Mouse (Mus musculus) heart, adult 2 months (tissue): ENCODE measurements around the gene Phex. TPM values are rescaled to one million over a fixed set of nuclear protein-coding genes. Genes with fewer than 3 reads are reported as not detected.

Source experiments
- DNase-seq, 2 experiments: peaks; one replicate each; pipeline ENCODE4 v3.0.0; 2021
- H3K27ac ChIP-seq: fragments of 200-600 bp; 2 replicates; pipeline ENCODE4 v1.8.1; 2022
- H3K27me3 ChIP-seq: fragments of 200-500 bp; 2 replicates; pipeline ENCODE4 v1.6.1; 2012; ENCODE audit warnings: mild to moderate bottlenecking, low read length, inconsistent platforms, mixed read lengths; ENCODE audit not compliant: control insufficient read depth, insufficient read depth
- H3K36me3 ChIP-seq: fragments of 200-500 bp; 2 replicates; pipeline ENCODE4 v1.6.1; 2012; ENCODE audit warnings: low read length, inconsistent platforms; ENCODE audit not compliant: control insufficient read depth, insufficient read depth
- H3K4me1 ChIP-seq: fragments of 200-500 bp; 2 replicates; pipeline ENCODE4 v1.6.1; 2011; ENCODE audit warnings: low read length; ENCODE audit not compliant: control insufficient read depth, insufficient read depth
- H3K4me3 ChIP-seq: fragments of 200-600 bp; 2 replicates; pipeline ENCODE4 v1.8.1; 2022
- H3K79me2 ChIP-seq: fragments of 200-500 bp; replicated peaks from 2 replicates; pipeline ENCODE4 v1.6.1; 2012; ENCODE audit warnings: mild to moderate bottlenecking, inconsistent platforms, low read length, moderate library complexity, mixed read lengths; ENCODE audit not compliant: control insufficient read depth, insufficient read depth
- H3K9ac ChIP-seq: fragments of 200-500 bp; 2 replicates; pipeline ENCODE4 v1.6.1; 2012; ENCODE audit warnings: low read depth, mild to moderate bottlenecking, control low read depth, inconsistent platforms, low read length, mixed read lengths
- CTCF ChIP-seq: fragments of 200-600 bp; IDR thresholded peaks from 2 replicates; pipeline ENCODE4 v1.8.1; 2022; ENCODE audit warnings: antibody characterized with exemption, mild to moderate bottlenecking, moderate library complexity
- EP300 ChIP-seq: fragments of 200-500 bp; IDR thresholded peaks from 2 replicates; pipeline ENCODE4 v1.6.1; 2011; ENCODE audit warnings: low read depth, low read length, control low read depth; ENCODE audit not compliant: insufficient read depth
- POLR2A ChIP-seq: fragments of 200-500 bp; IDR thresholded peaks from 2 replicates; pipeline ENCODE4 v1.6.1; 2011; ENCODE audit warnings: mild to moderate bottlenecking, low read depth, low read length, control low read depth; ENCODE audit not compliant: insufficient read depth
- WGBS: fragments of 180-500 bp; shearing (Covaris S2); methylation state at CpG from one replicate; pipeline ENCODE4 v1.1.7; 2018; 5-methylcytosine and 5-hydroxymethylcytosine counted together
- intact Hi-C: fragments of 180-260 bp; cut with DNase I; formaldehyde crosslinking; loops from one replicate; pipeline ENCODE4 v1.15.1; 2025
- polyA plus RNA-seq: library from polyadenylated mRNA; depleted of rRNA; stranded (reverse); fragments of >200 nt; gene quantifications from 2 replicates; pipeline ENCODE4 v1.2.3, GENCODE M21; 2012
- total RNA-seq, 2 experiments: library from RNA; stranded (reverse); gene quantifications; 2 replicates each; pipeline ENCODE4 v1.2.3; 2021

Gene Phex
- total and polyA plus RNA-seq, 3 experiments: 0.04 to 0.05 TPM; not detected in 1

DNA sequence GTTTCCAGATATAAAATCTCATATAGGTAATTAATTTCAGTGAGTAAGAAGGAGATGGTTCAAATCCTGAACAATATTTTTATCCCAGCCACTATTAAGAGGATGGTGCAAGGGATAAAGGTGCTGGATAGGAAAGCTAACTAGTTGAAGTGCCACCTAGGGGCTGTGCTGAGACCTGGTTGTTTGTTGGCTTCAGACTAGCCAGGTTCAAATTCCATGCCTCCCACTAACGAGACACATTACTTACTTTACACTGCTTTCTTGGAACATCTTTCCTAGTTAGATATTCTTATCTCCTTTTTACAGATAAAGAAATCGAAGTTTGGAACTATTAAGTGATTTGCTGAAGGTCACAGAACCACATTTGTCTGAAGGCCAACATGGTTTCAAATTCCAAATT lies 4.3 kb upstream of the Phex start:
- Histone ChIP-seq H3K27ac (no peak overlapping the region), H3K4me3 (no peak overlapping the region), H3K9ac (no peak overlapping the region), H3K27me3 (no peaks in the 10 kb centered on the region), H3K79me2 (no peaks in the 10 kb centered on the region), H3K36me3 (no peaks in the 10 kb centered on the region), H3K4me1 (no peaks in the 10 kb centered on the region)
- 16% methylated on average over 2 of the region's 2 CpGs for WGBS
- intact Hi-C loops: no loop called here
- TF ChIP-seq EP300 (no peak), POLR2A (no peak), CTCF (no peak)
- no peak for DNase-seq

DNA sequence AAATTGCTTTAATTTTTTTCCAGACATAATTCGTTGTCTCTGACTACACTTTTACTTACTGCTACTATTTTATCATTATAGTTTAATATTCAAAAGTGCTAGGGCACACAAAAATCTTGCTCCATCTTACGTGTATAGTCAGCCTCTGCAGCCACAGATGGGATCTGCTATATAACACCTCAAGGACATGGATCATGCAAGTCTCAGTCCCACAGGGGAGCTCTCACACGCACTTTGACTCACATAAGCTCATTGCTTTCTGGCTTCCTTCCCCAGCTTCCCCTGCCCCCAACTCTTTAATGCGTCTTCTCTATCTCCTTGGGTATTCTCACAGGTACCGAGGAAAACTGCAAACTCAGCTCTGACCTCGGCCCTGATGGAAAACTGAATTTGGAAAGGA lies 10.2 kb downstream of the Phex start:
- 63% methylated on average over 6 of the region's 6 CpGs for WGBS
- Histone ChIP-seq H3K27me3 (no peaks in the 10 kb centered on the region), H3K27ac (no peak overlapping the region), H3K4me1 (no peaks in the 10 kb centered on the region), H3K36me3 (no peaks in the 10 kb centered on the region), H3K79me2 (no peaks in the 10 kb centered on the region), H3K9ac (no peak overlapping the region), H3K4me3 (no peak overlapping the region)
- intact Hi-C loops: no loop called here
- no peak for DNase-seq
- TF ChIP-seq POLR2A (no peak), EP300 (no peak), CTCF (no peak)

GRCm38 (mm10) chrX:157391241-157391640 lies 23.9 kb downstream of the Phex start:
- 45% methylated on average over 2 of the region's 2 CpGs for WGBS
- H3K4me1 ChIP-seq: no peaks in the 10 kb centered on the region

GRCm38 (mm10) chrX:157390102-157390501 lies 25.0 kb downstream of the Phex start:
- Histone ChIP-seq H3K27ac (no peak overlapping the region), H3K4me1 (no peaks in the 10 kb centered on the region), H3K4me3 (no peak overlapping the region), H3K9ac (no peak overlapping the region), H3K27me3 (no peaks in the 10 kb centered on the region), H3K79me2 (no peaks in the 10 kb centered on the region), H3K36me3 (no peaks in the 10 kb centered on the region)
- WGBS: 50% methylated on average over 6 of the region's 6 CpGs
- no peak for DNase-seq
- intact Hi-C loops: no loop called here
- no peak for TF ChIP-seq POLR2A
- no peak for TF ChIP-seq EP300
- TF ChIP-seq CTCF: no peak

More at GRCm38 (mm10) chrX:157391241-157391640, 23.9 kb downstream of the Phex start:
- no peak overlapping the region for H3K9ac ChIP-seq
- H3K27me3 ChIP-seq: no peaks in the 10 kb centered on the region
- DNase-seq: no peak
- H3K79me2 ChIP-seq: no peaks in the 10 kb centered on the region
- H3K4me3 ChIP-seq: no peak overlapping the region
- TF ChIP-seq POLR2A: no peak
- no peak for TF ChIP-seq EP300
- TF ChIP-seq CTCF: no peak
- H3K36me3 ChIP-seq: no peaks in the 10 kb centered on the region
- no peak overlapping the region for H3K27ac ChIP-seq
- intact Hi-C loops: no loop called here

GRCm38 (mm10) chrX:157388419-157388818 lies 26.7 kb downstream of the Phex start:
- H3K79me2 ChIP-seq: no peaks in the 10 kb centered on the region
- intact Hi-C loops: no loop called here
- H3K27me3 ChIP-seq: no peaks in the 10 kb centered on the region
- H3K9ac ChIP-seq: no peak overlapping the region
- DNase-seq: no peak
- WGBS: 83% methylated on average over 3 of the region's 3 CpGs
- TF ChIP-seq CTCF: no peak
- no peak for TF ChIP-seq EP300
- no peak for TF ChIP-seq POLR2A
- H3K4me1 ChIP-seq: no peaks in the 10 kb centered on the region
- H3K27ac ChIP-seq: no peak overlapping the region
- H3K36me3 ChIP-seq: no peaks in the 10 kb centered on the region
- no peak overlapping the region for H3K4me3 ChIP-seq

GRCm38 (mm10) chrX:157387025-157387424 lies 28.1 kb downstream of the Phex start:
- WGBS: 78% methylated on average over 5 of the region's 5 CpGs
- TF ChIP-seq CTCF (no peak), EP300 (no peak), POLR2A (no peak)
- H3K36me3 ChIP-seq: no peaks in the 10 kb centered on the region
- H3K27me3 ChIP-seq: no peaks in the 10 kb centered on the region
- no peak for DNase-seq
- H3K27ac ChIP-seq: no peak overlapping the region
- intact Hi-C loops: no loop called here
- no peaks in the 10 kb centered on the region for H3K79me2 ChIP-seq
- no peak overlapping the region for H3K9ac ChIP-seq
- H3K4me3 ChIP-seq: no peak overlapping the region
- H3K4me1 ChIP-seq: no peaks in the 10 kb centered on the region

- Histone ChIP-seq H3K9ac (no peak overlapping the region), H3K27me3 (no peaks in the 10 kb centered on the region), H3K4me1 (no peaks in the 10 kb centered on the region), H3K36me3 (no peaks in the 10 kb centered on the region), H3K4me3 (no peak overlapping the region), H3K79me2 (no peaks in the 10 kb centered on the region), H3K27ac (no peak overlapping the region)
- DNase-seq: no peak
- TF ChIP-seq CTCF (no peak), EP300 (no peak), POLR2A (no peak)
- intact Hi-C loops: no loop called here
- WGBS: 58% methylated on average over 10 of the region's 10 CpGs
Measured at GRCm38 (mm10) chrX:157378822-157379221, 36.3 kb downstream of the Phex start.
